Mouse (Mus musculus): Measurements from ENCODE around the gene Ric8b.

The Ric8b gene

DNA sequence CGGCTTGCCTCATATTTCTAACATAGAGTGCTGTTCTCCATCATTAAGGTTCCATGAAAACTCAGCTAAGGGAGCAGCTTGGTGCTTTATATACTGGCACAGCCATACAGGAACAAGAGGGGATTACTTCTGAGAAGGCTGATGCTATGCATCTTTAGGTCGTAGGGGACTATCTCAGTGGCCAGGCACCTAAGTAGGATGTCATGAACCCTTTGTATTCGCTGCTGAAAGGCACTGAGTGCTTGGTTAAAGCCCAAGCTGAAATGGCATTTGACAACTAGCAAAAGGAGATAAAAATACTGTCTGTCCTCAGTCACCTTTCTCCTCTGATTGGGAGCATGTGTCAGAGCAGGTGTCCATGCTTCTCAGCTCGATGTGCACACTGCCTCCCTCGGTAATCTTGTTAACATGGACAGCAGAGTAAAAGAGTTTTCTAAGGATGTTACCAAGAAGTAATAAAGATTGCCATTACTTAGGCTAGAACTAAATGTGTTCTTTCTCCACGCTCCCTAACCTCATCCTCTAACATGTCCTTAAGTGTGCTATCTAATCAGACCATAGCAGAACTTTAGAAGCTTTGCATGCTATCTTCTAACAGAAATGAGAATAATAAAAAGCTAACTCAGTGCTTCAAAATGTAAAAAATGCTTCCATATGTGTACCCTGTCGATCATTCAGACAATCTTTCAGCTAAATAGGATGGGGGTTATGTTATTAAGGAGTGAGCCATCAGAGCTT lies 89.3 kb downstream of the Ric8b start:
- no peak for DNase-seq (ENCODE audit: low spot score)

DNA sequence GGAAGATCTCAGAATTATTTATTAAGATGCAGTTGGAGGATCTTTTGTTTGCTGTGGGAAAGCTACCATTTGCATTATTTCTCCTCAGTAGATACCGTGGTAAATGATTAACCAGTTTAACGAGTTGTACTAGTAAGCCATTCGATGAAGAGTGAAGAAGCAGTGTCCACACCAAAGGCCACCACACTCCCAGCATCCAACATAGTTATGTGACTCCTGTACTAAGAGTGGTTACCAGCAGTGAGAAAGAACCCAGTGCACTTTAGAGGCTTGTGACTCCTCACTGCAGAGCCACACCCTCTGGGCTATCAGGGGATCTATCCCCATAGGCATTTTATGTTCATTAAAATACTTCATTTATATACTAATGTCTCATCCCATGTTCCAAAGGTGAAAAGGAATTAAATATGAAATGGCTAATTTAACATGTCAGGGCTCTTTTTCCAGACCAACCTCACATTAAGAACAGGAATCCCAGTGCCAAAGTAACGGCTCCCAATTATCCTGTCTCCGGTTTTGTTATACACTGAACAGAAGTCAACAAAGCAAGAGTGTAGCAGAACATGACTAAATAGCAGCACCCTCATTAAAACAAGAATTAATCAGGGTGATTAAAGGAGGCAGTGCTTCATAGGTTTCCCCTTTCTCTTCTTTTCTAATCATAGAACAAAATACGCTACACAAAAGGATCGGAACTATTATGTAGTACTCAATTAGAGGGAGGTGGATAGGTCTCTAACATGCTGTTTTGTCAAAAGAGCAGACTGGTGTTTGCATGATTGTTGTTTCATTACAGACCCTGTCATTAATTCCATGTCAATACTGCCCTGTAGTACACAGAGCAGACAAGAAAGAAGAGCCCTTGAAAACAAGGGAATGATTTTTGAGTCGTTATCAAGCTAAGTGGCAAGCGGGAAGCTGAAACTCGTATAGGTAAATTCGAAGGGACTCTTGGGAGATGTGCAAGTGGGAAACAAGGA lies 90.7 kb downstream of the Ric8b start:
- DNase-seq (ENCODE audit: low spot score), result no peak

DNA sequence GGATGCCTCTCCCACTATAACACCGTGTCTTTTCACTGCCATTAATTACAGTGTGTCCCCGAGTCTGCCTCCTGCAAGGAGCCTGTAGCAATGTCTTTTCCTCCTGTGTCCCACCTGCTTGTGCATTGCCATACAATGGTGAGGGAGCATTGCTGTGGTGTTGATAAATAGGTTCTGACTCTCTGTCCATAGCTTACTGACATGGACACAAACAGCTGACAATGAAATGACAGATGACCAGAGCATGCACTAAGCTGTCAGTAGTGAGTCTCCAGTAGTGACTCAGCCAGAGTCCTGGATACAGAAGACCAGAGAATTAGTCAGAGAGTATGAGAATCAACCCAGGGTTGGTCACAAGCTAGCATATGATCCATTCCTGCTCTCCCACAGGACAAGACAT lies 93.7 kb downstream of the Ric8b start:
- no peak for DNase-seq (ENCODE audit: low spot score)

DNA sequence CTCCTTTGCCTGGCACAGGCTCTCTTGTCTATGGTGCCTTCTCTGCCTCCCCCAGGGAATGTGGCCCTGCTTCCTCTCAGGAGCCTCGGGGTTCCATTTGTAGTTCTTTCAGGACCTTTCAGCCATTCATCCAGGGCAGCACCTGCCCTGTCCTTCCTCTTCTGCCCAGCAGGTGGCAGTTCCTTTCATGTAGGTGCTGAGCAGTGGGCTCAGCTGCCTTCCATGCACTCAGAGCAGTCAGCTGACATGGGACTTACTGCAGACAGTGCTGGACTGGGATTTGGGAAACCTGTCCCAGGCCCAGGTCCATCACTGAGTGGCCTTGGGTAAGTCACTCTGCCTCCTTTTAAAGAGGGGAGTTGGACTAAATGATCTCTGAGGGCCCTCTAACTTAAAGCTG lies 96.0 kb downstream of the Ric8b start:
- no peak for DNase-seq (ENCODE audit: low spot score)

DNA sequence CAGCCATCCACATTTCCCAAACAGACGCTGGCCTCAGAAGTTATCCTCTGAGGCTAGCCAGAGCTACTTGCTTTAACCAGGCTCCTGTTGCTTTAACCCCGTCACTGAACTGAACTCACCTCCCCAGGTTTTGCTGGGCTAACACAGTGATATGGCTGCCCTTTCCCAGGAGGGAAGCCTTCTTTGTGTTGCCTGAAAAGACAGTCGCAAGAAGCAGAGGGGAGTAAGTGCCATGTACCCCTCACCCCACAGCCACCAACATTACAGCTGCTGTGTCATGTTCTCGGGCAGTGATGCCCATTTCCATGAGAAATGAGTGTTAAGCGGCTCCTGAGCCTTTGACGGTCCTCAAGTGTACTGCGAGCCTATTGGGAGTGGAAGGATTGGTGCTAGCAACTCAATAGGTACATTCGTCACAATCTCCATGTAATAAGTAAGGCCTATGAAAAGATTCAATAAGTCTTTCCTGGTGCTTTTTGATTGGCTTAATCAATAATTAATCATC lies 96.6 kb downstream of the Ric8b start:
- DNase-seq (ENCODE audit: low spot score), result no peak

DNA sequence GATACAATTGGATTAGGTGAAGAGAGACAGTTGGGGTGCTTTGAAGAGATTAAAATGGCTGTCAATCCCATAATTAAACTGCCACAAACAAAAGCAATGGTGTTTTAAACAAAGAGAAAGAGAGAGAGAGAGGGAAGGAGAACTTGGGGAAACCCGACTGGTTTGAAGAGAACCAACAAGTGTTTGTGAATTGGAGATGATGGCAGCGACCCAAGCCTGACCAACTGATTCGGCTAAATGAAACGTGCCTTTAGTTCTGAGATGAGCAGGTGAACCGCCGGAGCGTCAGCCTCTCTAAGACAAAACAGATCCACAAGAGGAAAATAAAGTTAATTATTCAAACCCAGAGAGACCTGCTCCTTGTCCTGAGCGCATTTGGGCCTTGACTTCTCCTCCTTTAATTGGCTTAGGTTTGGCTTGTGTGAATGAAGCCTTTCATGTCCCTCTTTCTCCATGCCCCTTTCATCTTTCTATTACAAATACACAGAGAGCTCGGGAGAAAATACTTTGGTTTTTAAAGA lies 97.1 kb downstream of the Ric8b start:
- no peak for DNase-seq (ENCODE audit: low spot score)

DNA sequence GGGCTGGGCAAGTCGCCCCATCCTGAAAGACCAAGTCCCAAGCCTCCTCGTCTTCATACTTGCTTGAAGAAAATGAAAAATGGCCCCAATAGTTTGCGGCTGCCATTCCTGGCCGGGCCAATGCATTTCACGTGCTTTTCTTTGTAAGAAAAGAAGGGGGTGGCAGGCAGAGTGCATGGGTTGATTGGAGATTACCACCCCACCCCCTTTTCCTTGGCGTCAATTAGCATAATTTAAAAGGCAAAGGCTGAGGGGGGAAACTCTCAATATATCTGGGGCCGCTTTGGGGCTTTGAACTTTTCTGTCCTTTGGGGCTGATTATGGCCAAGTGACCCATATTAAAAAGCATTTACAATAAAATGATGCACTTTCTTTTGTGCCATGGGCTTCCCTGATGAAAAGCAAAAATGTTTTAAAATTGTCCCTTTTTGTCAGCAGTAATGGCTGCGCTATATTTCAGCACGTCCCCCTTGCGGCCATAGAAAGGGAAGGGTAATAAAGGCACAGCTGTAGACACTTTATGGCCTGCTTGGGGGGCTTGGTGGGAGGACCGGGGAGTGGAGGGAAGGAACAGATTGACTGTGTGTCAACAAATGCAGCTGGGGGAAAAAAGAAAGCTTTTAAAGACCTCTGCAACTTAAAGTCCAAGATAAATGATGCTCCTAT lies 105.4 kb downstream of the Ric8b start:
- no peak for DNase-seq (ENCODE audit: low spot score)

DNA sequence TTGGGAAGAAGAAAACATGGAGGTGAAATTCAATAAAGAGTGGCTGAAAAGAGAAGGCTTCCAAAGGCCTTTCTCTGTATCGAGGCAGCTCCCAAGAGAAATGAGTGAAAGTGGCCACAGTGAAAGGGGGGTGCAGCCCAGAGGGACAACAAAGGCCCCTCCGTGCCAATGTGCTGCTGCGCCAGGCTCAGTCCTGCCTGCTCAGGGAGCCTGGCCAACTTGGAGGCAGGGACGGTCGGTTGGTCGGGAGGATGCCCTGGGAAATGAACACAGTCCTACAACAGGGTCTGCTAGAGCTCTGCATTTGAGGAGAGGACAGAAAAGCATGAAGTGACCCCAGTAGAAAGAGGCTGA lies 105.9 kb downstream of the Ric8b start:
- no peak for DNase-seq (ENCODE audit: low spot score)

DNA sequence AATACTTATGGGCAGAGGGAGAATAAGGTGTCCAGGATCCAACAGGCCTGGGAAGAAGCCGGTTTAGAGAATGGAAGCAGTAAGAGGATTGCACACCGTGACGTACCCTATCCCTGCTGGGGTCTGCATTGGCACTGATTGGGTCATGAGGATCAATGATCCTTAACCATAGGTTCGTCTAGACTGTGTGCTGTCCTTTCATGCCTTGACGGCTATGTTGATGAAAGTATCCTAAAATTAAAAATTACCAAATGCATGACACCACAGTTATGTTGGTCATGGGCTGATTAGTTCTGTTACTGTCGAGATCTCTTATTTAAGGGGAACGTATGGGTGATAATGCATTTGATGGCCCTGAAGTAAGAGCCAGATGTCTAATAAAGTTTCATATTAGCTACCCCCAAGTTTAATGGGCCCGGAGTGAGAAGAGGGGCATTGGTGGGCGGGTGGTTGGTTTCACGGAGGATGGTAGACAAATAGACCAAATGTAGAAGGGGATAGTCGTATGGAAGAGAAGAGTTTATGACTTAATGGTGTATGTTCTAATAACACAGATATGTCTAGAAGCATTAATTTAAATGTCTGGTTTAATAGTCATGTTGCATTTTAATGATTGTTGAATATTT lies 108.5 kb downstream of the Ric8b start:
- DNase-seq (ENCODE audit: low spot score), result no peak

DNA sequence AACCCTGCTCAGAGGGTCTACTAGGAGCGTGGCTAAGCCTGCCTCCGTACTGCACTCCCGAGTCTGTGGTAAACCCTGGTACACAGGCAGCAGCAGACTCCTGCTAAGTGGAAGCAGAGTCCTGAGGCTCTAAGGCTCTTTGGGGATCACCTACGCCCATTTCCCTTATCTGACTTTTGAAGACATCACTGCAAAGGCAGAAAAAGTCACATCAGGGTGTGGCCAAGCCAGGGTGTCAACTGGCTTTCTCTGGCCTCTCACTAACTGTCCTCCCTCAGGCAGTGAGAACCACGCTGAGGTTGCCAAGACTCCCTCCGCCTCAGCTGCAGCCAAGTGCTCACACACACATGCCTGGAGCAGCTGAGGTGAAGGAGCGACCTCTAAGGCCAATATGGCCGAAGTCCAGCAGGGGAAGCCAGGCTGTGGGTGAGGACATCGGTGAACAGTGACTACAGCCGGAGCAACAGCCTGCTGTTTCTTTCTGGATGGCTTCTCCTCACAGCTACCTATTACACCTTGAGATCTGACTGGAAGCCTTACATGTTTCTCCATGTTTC lies 110.3 kb downstream of the Ric8b start:
- DNase-seq (ENCODE audit: low spot score), result no peak

DNA sequence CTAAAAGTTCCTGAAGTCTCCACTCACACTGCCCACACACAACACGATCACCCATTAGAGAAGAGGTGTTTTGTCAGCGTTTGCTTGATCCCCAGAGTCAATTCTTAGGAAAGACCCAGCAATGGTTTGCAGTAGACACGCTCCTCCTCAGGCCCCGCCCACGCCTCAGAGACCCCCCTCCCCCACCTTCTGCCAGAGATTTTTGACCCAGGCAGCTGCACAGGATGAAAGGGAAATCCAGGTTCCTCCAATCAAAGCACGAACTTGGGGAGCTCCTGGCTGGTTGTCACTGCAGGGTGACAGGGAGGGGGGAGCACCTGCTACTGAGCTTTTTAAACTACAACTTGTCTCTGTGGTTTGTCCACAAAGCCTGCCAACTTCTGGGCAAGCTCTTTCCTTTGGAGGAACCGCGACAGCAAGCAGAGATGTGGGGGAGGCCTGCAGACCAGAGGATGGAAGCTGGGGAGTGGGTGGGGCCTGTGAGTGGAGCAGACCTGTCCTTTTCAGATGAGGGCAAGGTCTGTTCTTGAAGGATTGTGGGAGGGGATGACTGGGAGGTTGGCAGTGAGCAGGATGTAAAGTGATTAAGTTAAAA lies 117.8 kb downstream of the Ric8b start:
- no peak for DNase-seq (ENCODE audit: low spot score)

DNA sequence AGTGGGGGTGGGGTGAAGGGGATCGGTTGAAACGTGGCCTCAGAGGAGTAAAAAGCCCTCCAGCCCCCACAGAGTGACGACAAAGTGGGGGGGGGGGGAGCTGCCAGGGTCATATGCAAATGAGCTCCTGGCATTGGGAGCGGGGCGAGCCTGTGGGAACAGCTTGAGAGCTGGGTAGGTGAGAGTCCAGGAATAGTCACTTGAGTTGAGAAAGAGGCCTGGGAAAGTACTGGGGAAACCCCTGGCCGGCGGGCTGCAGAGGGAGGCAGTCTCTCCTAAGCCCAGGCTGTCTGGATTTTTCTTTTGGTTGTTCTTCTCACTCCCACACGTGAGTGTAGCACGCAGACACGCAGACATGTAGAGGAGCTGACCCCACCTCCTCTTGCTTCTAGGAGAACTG lies 120.7 kb downstream of the Ric8b start:
- DNase-seq (ENCODE audit: low spot score), result no peak

DNA sequence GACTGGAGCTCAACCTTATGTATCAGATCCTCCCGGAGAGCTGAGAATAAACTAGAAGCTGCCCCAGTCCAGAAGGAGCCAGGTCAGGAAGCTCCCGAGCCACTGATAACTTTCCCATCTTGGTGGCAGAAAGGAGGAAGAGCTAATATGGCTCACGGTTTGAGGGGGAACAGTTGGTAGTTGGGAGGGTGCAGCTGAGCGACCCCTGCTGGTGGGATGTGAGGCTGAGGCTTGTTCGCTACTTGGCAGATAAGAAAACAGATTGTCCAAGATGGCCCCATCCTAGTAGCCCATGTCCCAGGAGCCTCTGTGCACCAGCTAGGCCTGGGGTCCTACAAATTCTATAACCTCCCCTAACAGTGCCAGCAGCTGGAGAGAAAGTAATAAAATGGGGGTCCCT lies 121.4 kb downstream of the Ric8b start:
- DNase-seq (ENCODE audit: low spot score), result no peak

DNA sequence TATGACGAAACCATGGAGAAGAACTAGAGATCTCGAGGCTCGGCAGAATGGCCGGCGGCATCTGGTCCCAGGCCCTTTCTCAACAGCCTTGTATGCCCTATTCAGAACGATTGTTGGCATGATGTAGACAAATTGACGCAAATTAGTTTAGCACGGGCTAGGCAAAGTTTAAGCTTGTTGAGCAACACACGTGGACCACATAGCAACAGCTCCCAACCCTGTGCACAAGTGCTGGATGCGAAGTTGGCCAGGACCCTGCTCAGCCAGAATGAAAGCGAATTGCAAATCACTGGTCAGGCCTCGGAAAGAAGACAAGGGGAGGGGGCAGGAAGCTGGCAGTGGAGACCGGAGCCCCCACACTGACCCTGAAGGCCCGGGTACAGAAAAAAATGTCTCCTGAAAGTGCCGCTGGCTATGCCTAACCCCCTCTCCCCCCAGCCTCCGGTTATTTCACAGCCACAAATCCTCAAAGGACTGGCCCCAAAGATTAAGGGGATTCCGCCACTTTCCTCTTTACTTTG lies 126.8 kb downstream of the Ric8b start:
- no peak for DNase-seq (ENCODE audit: low spot score)

DNA sequence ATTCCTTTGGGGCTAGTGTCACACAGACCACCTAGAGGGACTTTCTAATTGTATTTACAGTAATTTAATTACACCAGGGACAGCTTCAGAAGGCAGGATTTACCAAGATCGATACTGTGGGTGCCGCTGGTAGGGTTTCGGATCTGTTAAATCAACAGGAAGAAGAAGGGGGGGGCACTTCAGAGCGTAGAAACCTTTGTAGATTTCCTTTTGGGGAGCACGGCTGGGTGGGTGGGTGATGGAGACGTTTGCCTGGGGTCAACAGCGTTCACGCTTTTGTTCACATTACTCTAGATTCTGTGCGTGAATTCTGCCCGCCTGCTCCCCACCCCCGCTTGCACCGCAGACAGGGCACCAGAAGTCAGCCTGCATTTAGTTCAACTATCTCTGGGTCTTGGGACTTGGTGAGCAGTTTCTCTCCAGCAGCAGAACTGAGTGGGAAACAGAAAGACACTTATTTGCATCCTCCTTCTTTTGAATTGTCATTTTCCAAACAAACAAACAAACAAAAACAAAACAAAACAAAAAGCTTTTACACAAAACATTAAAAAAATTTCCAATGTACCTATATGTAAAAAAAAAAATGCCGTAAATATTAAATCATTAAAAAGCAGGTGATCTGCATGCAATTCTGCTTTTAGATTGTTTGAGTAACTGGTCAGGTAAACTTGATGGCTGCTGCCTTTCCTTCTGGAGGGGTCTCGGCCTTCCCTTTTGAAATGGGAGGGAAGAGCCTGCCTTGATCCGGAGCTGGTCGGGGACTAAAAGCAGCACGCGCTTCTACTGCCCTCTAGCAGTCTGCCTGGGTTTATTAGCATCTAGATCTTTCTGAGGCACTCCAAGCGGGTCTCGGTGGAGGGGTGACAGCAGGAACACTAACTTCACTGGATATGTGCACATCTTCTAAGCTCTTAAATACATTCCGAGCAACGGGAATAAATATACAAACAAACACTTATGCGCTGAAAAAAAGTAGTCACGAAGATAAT lies 127.6 kb downstream of the Ric8b start:
- DNase-seq (ENCODE audit: low spot score), result no peak

DNA sequence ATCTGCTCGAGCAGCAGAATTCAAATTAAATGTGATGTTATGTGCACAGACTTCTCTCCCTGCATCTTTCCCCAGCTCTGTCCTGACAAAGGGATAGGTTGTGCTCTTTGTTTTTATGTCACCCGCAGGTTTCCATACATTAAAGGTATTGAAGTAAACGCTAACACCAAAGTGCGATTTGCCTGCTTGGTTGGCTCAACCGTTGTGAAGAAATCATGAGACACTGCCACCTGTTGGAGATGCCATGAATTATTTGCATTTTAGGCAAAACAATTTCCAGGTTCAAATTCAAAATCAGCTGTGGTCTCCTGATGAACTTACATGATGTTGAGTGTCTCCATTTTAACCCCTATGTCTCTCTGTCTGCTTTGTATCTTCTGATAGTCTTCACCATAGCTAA lies 129.2 kb downstream of the Ric8b start:
- DNase-seq (ENCODE audit: low spot score), result no peak

DNA sequence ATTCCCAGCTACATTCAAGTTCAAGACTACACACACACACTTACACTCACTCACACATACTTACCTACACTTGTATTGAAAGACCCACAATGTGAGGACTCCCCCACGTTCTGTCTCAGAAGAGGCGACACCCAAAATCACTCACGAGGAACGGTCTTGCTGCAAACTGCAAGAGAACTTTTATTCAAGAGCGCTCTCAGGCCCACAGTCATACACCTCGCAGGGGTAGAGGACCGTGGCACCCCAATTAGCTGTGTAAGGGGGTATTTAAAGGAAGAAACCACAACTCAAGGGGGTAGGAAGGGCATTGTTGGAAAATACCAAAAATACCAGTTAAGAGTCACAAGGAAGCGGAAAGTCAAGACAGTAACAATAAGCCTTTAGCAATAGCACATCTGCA lies 130.6 kb downstream of the Ric8b start:
- no peak for DNase-seq (ENCODE audit: low spot score)

DNA sequence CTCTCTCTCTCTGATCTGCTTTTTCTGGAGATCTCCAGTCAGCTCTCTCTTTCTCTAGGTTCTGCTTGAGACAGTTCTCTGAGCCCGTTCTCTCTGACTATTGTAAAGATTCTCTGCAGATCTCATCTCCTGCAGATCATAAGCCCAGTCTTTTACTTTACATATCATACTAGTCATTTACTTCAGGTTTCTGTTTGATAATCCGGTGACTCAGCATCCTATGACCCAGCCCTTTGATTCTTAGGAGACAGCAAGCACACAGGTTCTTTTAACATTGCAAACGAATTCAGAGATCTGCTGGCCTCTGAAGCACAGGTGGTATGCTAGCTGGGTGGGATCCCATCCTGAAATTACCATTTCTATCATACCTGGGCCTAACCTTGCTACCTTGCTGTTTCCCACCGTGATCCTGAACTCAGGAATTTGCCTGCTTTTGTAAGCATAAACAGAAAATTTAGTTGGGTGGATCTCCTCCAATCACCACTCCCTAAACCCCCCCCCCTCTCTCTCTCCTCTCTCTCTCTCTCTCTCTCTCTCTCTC lies 133.3 kb downstream of the Ric8b start:
- DNase-seq (ENCODE audit: low spot score), result no peak

DNA sequence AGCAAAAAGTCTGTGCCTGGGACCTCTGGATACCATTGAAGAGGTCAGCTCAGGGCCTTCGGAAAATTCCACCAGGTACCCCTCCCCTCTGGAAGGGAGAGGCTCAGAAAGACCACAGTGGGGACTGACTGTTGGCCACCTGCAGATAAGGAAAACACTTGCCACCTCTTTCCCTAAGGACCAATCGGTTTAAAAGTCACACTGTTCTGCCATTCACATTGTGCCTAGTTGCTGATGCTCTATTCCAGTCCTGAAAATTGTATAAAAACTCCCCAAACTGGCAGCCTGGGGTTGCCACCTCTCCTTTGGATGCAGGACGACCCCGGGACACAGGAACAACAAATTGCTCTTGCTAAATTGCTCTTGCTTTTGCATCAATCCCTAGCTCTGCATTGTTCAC lies 135.0 kb downstream of the Ric8b start:
- no peak for DNase-seq (ENCODE audit: low spot score)
